Mouse (Mus musculus) olfactory bulb, adult 2 months (tissue): ENCODE measurements around the gene Klhdc10. TPM values are rescaled to one million over a fixed set of nuclear protein-coding genes. Genes with fewer than 3 reads are reported as not detected.

ENCODE experiments used
- H3K27ac ChIP-seq: fragments of 200-500 bp; 2 replicates; pipeline ENCODE4 v1.5.1; 2012; ENCODE audit warnings: low read depth, low read length; ENCODE audit not compliant: insufficient read depth
- H3K4me1 ChIP-seq: fragments of 200-500 bp; 2 replicates; pipeline ENCODE4 v1.6.1; 2012; ENCODE audit warnings: low read length; ENCODE audit not compliant: control insufficient read depth, insufficient read depth
- H3K4me3 ChIP-seq: fragments of 200-500 bp; 2 replicates; pipeline ENCODE4 v1.5.1; 2012; ENCODE audit warnings: mild to moderate bottlenecking, low read depth, low read length, moderate library complexity; ENCODE audit not compliant: insufficient read depth
- CTCF ChIP-seq: fragments of 200-500 bp; IDR thresholded peaks from 2 replicates; pipeline ENCODE4 v1.5.1; 2012; ENCODE audit warnings: low read depth, mild to moderate bottlenecking, low read length, moderate library complexity; ENCODE audit not compliant: insufficient read depth
- POLR2A ChIP-seq: fragments of 200-500 bp; IDR thresholded peaks from 2 replicates; pipeline ENCODE4 v1.6.1; 2012; ENCODE audit warnings: mild to moderate bottlenecking, low read depth, low read length, moderate library complexity; ENCODE audit not compliant: insufficient read depth
- WGBS: fragments of 180-500 bp; shearing (Covaris S2); methylation state at CpG from one replicate; pipeline ENCODE4 v1.1.7; 2018; 5-methylcytosine and 5-hydroxymethylcytosine counted together
- polyA plus RNA-seq: library from polyadenylated mRNA; stranded (reverse); fragments of >200 nt; gene quantifications from 2 replicates; pipeline ENCODE4 v1.2.4, GENCODE M21; 2012; ENCODE audit warnings: low replicate concordance; ENCODE audit not compliant: missing spikeins, insufficient read depth, insufficient read length

Klhdc10 gene
- polyA plus RNA-seq, 1 experiment: not detected

DNA sequence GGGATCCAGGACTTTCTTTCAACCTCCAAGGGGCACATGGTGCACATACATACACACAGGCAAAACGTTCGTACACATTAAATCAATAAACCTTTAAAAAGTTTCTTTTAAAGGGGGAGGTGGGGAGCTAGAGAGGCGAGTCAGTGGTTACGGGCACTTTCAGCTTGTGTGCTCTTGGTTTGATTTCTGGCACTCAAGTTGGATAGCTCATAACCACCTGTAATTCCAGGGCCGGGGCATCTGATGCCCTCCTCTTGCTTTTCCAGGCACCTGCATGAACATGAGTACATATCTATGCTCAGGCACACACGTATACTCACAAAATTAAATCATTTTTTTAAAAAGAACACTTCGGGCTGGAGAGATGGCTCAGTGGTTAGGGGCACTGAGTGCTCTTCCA lies 9.7 kb upstream of the Klhdc10 start:
- TF ChIP-seq POLR2A: no peak
- TF ChIP-seq CTCF: no peak
- Histone ChIP-seq H3K4me3 (no peak overlapping the region), H3K4me1 (no peaks in the 10 kb centered on the region), H3K27ac (no peak overlapping the region)
- 91% methylated on average over 7 of the region's 7 CpGs for WGBS

DNA sequence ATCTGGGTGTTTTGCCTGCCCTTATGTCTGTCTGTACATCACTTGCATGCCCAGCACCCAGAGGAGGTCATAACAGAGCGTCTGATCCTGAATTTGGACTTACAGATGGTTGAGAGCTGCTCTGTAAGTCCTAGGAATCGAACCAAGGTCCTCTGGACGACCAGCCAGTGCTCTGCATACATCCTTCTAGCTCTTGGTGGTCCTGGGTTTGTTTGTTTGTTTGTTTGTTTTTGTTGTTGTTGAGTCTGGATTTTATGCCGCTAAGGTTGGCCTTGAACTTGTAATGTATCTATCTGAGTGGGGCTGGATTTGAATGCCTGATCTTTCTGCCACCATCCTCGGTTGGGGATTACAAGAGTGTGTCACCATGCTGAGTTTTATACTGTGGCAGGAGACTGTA lies 1.5 kb upstream of the Klhdc10 start:
- Histone ChIP-seq H3K27ac (no peak overlapping the region), H3K4me1 (peaks cover 2% of the 10 kb centered on the region; the same call in 1 of the 2 replicates), H3K4me3 (no peak overlapping the region)
- no peak for TF ChIP-seq CTCF
- TF ChIP-seq POLR2A: no peak
- 80% methylated on average over 5 of the region's 5 CpGs for WGBS

DNA sequence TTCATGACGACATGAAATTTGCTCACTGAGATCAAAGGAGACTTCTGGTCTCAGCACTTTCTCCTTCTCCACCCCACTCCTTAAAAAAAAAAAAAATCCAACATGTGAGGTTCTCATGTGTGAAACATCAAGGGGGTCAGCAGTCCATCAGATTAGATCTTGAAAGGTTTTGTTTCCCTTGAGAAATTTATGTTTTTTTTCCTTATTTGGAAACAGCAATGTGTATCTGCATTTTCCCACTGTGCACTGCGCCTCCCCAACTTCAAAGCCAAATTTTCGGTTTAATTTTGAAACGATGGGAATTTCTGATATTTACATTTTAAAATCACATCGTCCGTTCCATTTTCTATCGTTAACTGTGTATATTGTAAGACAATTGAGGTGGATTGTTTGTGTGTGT lies 952 bp upstream of the Klhdc10 start:
- Histone ChIP-seq H3K27ac (peak overlapping the region; percentile 75; the same call in 1 of the 2 replicates), H3K4me3 (no peak overlapping the region), H3K4me1 (peaks cover 2% of the 10 kb centered on the region; the same call in 1 of the 2 replicates)
- no peak for TF ChIP-seq CTCF
- no peak for TF ChIP-seq POLR2A
- WGBS: 2% methylated on average over 7 of the region's 7 CpGs

- under 1% methylated on average over 29 of the region's 29 CpGs for WGBS
- no peak for TF ChIP-seq POLR2A
- no peak for TF ChIP-seq CTCF
- peak overlapping the region; percentile 71 for H3K4me3 ChIP-seq
- peaks cover 2% of the 10 kb centered on the region; the same call in 1 of the 2 replicates for H3K4me1 ChIP-seq
- no peak overlapping the region for H3K27ac ChIP-seq
These were observed 423 bp downstream of the Klhdc10 start for GRCm38 (mm10) chr6:30402091-30402491.

DNA sequence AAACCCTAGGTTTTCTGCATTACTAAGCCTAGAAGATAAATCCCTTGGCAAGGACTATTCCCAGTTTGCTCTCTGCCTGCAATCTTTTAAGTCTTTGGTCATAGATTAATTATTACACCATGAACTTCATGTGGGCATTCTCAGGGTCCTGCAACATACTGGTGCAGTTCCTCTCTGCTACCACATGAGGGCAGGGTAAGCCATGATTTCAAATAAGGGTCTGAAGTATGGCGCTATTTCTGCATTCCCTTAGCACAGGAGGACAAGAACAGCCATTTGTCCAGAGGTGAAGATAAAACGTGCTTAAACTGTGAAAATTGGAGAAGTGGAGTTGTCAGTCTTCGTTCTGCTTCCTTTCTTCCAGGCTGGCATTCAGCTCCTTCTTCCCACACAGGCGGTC lies 1.8 kb downstream of the Klhdc10 start:
- peak overlapping the region; percentile 60; the same call in 1 of the 2 replicates for H3K27ac ChIP-seq

DNA sequence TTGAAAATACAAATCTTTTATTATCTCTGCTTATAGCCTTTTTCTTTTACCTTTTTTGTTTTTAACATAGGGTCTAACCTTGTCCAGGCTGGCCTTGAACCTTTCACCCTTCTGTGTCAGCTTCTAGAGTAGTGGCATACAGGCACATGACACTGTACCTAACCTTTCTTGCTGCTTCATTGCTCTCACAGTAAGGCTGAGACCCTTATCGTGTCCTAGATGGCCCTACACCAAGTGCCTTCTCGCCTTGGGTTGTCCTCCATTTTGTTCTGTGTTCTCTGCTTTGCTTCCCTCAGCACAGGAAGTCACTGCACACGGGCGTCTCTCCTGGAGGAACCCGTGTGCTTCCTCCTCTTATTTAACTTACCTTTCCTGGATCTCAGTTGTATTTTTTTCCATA lies 3.0 kb downstream of the Klhdc10 start:
- WGBS: 74% methylated on average over 5 of the region's 5 CpGs
- no peak for TF ChIP-seq POLR2A
- TF ChIP-seq CTCF: no peak
- no peak overlapping the region for H3K4me3 ChIP-seq
- peaks cover 2% of the 10 kb centered on the region; the same call in 1 of the 2 replicates for H3K4me1 ChIP-seq
- H3K27ac ChIP-seq: no peak overlapping the region

More for the DNA sequence above, 1.8 kb downstream of the Klhdc10 start:
- no peak for TF ChIP-seq POLR2A
- Histone ChIP-seq H3K4me3 (peak overlapping the region; percentile 53), H3K4me1 (peaks cover 2% of the 10 kb centered on the region; the same call in 1 of the 2 replicates)
- WGBS: 7% methylated on average over 4 of the region's 4 CpGs

DNA sequence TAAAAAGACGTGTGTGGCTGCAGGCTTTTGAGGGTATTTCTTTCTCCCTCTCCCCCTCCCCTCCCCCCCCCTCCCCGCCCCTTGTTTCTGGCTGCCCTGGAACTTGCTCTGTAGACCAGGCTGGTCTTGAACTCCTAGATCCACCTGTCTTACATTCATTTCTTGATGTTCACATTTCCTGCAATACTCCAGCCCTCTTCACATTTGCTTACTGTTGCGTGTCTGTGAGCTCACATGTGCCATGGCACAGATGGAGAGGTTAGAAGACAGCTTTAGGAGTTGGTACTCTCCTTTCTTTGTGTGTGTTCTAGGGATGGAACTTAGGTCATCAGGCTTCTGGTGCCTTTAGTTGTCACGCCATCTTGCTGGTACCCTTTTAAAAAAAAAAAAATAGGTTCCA lies 6.6 kb downstream of the Klhdc10 start:
- Histone ChIP-seq H3K4me3 (no peak overlapping the region), H3K27ac (no peak overlapping the region), H3K4me1 (peaks cover 2% of the 10 kb centered on the region; the same call in 1 of the 2 replicates)
- TF ChIP-seq CTCF (no peak), POLR2A (no peak)
- 88% methylated on average over 4 of the region's 4 CpGs for WGBS

DNA sequence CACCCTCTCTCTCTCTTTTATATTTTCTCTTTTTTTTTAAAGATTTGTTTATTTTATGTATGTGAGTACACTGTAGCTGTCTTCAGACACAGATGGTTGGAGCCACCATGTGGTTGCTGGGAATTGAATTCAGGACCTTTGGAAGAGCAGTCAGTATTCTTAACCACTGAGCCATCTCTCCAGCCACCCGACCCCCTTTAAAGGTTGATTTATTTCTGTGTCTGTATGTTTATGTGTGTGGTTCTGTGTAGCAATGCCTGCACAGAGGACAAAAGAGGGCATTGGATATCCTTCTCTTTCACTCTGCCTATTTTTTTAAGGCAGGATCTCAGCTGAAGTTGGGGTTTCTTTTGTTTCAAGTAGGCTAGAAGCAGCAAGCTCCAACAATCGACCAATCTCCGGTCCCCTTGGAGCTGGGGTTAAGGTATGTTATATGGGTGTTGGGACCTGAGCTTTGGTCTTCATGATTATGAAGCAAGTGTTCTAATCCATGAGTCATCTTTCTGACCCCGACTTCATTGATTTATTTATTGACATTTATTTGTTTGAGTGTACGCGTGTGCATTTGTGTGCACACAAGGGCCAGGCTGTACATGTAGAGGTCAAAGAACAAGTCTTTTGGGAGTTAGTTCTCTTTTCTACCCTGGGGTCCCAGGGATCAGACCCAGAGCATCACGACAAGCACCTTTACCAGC lies 7.9 kb downstream of the Klhdc10 start:
- 88% methylated on average over 7 of the region's 7 CpGs for WGBS
- Histone ChIP-seq H3K4me3 (no peak overlapping the region), H3K4me1 (peaks cover 2% of the 10 kb centered on the region; the same call in 1 of the 2 replicates), H3K27ac (no peak overlapping the region)
- TF ChIP-seq POLR2A (no peak), CTCF (no peak)

- no peak overlapping the region for H3K4me3 ChIP-seq
- 0 out of 2 replicates have a peak, but pooled peaks cover 2% of the 10 kb centered on the region for H3K4me1 ChIP-seq
- no peak overlapping the region for H3K27ac ChIP-seq
- 66% methylated on average over 4 of the region's 4 CpGs for WGBS
- no peak for TF ChIP-seq POLR2A
- TF ChIP-seq CTCF: no peak
These were observed 9.6 kb downstream of the Klhdc10 start for GRCm38 (mm10) chr6:30411311-30411710.
